Mouse (Mus musculus) lung, embryonic 16.5 days (tissue): ENCODE results near the gene Mllt10. TPM values are rescaled to one million over a fixed set of nuclear protein-coding genes. Genes with fewer than 3 reads are reported as not detected.

Source experiments
- ATAC-seq: fragments of 200-750 bp; cut with Nextera tagmentation; 2 replicates; pipeline ENCODE4 v1.8.0; 2017; ENCODE audit warnings: low read depth, mild to moderate bottlenecking, moderate library complexity
- H3K27ac ChIP-seq: fragments of 300-500 bp; sonication (generic); 2 replicates; pipeline ENCODE4 v1.5.1; 2014; ENCODE audit warnings: mild to moderate bottlenecking, control low read depth, low read length
- H3K27me3 ChIP-seq: fragments of 300-500 bp; sonication (generic); 2 replicates; pipeline ENCODE4 v1.6.1; 2014; ENCODE audit warnings: low read depth, low read length, mixed read lengths; ENCODE audit not compliant: control insufficient read depth, insufficient read depth
- H3K36me3 ChIP-seq: fragments of 300-500 bp; sonication (generic); 2 replicates; pipeline ENCODE4 v1.6.1; 2014; ENCODE audit warnings: low read length; ENCODE audit not compliant: control insufficient read depth, insufficient read depth
- H3K4me1 ChIP-seq: fragments of 300-500 bp; sonication (generic); replicated peaks from 2 replicates; pipeline ENCODE4 v1.6.1; 2014; ENCODE audit warnings: low read length, mixed read lengths; ENCODE audit not compliant: control insufficient read depth, insufficient read depth
- H3K4me2 ChIP-seq: fragments of 300-500 bp; sonication (generic); 2 replicates; pipeline ENCODE4 v1.6.1; 2014; ENCODE audit warnings: low read depth, low read length, control low read depth
- H3K4me3 ChIP-seq: fragments of 300-500 bp; sonication (generic); 2 replicates; pipeline ENCODE4 v1.5.1; 2014; ENCODE audit warnings: mild to moderate bottlenecking, low read length, control low read depth
- H3K9ac ChIP-seq: fragments of 300-500 bp; sonication (generic); 2 replicates; pipeline ENCODE4 v1.6.1; 2014; ENCODE audit warnings: low read length, control low read depth
- H3K9me3 ChIP-seq: fragments of 300-500 bp; sonication (generic); 2 replicates; pipeline ENCODE4 v1.6.1; 2016; ENCODE audit warnings: low read length; ENCODE audit not compliant: control insufficient read depth
- WGBS: fragments of 180-500 bp; shearing (Covaris S2); extraction: QIAGEN DNeasy Blood & Tissue Kit; methylation state at CpG from one replicate; pipeline ENCODE4 v1.1.7; 2014; 5-methylcytosine and 5-hydroxymethylcytosine counted together
- polyA plus RNA-seq: library from polyadenylated mRNA; unstranded; fragments of >200 nt; fragmentation: Nextera tagmentation; extraction: Ambion mirVana; gene quantifications from 2 replicates; pipeline ENCODE4 v1.2.1, GENCODE M21; 2015

The Mllt10 gene
- polyA plus RNA-seq, 1 experiment from 2014 or later, result 56.1 TPM

- Histone ChIP-seq H3K9ac (peak overlapping the region; percentile 96), H3K36me3 (no peaks in the 10 kb centered on the region), H3K27ac (peak overlapping the region; percentile 98), H3K27me3 (no peaks in the 10 kb centered on the region), H3K4me2 (peak overlapping the region; percentile 76), H3K4me3 (peak overlapping the region; percentile 68), H3K9me3 (no peaks in the 10 kb centered on the region), H3K4me1 (peaks cover 14% of the 10 kb centered on the region)
- peak; percentile 97 for ATAC-seq
- 0% methylated on average over 35 of the region's 50 CpGs for WGBS
Observed at GRCm38 (mm10) chr2:18056786-18057255, 1.8 kb downstream of the Mllt10 start.

GRCm38 (mm10) chr2:18057336-18058145 is 2.5 kb downstream of the Mllt10 start:
- H3K27me3 ChIP-seq, result no peaks in the 10 kb centered on the region
- peak overlapping the region; percentile 96 for H3K9ac ChIP-seq
- peak overlapping the region; percentile 68 for H3K4me3 ChIP-seq
- H3K4me2 ChIP-seq, result peak overlapping the region; percentile 76
- H3K27ac ChIP-seq, result peak overlapping the region; percentile 98
- no peak for ATAC-seq
- H3K4me1 ChIP-seq, result peaks cover 14% of the 10 kb centered on the region
- H3K36me3 ChIP-seq, result no peaks in the 10 kb centered on the region
- under 1% methylated on average over 48 of the region's 48 CpGs for WGBS
- no peaks in the 10 kb centered on the region for H3K9me3 ChIP-seq

- no peaks in the 10 kb centered on the region for H3K9me3 ChIP-seq
- peak overlapping the region; percentile 68 for H3K4me3 ChIP-seq
- H3K4me2 ChIP-seq, result peak overlapping the region; percentile 76
- H3K4me1 ChIP-seq, result peaks cover 14% of the 10 kb centered on the region
- no peaks in the 10 kb centered on the region for H3K36me3 ChIP-seq
- no peak for ATAC-seq
- H3K27me3 ChIP-seq, result no peaks in the 10 kb centered on the region
- peak overlapping the region; percentile 96 for H3K9ac ChIP-seq
- WGBS, result 26% methylated on average over 9 of the region's 9 CpGs
- peak overlapping the region; percentile 98 for H3K27ac ChIP-seq
Observed at GRCm38 (mm10) chr2:18058146-18058708, 3.2 kb downstream of the Mllt10 start.

- Histone ChIP-seq H3K4me1 (peaks cover 12% of the 10 kb centered on the region), H3K4me2 (no peak overlapping the region), H3K9ac (no peak overlapping the region), H3K27ac (no peak overlapping the region), H3K9me3 (no peaks in the 10 kb centered on the region), H3K36me3 (no peaks in the 10 kb centered on the region), H3K4me3 (no peak overlapping the region), H3K27me3 (no peaks in the 10 kb centered on the region)
- WGBS, result 43% methylated on average over 2 of the region's 2 CpGs
- no peak for ATAC-seq
Observed at GRCm38 (mm10) chr2:18059063-18059462, 4.0 kb downstream of the Mllt10 start.

- WGBS, result 90% methylated on average over 1 of the region's 1 CpGs
- ATAC-seq, result no peak
Observed at GRCm38 (mm10) chr2:18059891-18060290, 4.9 kb downstream of the Mllt10 start.

GRCm38 (mm10) chr2:18060396-18060795 is 5.4 kb downstream of the Mllt10 start:
- no peaks in the 10 kb centered on the region for H3K36me3 ChIP-seq
- H3K9ac ChIP-seq, result no peak overlapping the region
- H3K27ac ChIP-seq, result no peak overlapping the region
- no peaks in the 10 kb centered on the region for H3K9me3 ChIP-seq
- H3K27me3 ChIP-seq, result no peaks in the 10 kb centered on the region
- peaks cover 9% of the 10 kb centered on the region for H3K4me1 ChIP-seq
- 92% methylated on average over 1 of the region's 1 CpGs for WGBS
- no peak overlapping the region for H3K4me3 ChIP-seq
- ATAC-seq, result no peak
- H3K4me2 ChIP-seq, result no peak overlapping the region

More at GRCm38 (mm10) chr2:18059891-18060290, 4.9 kb downstream of the Mllt10 start:
- no peaks in the 10 kb centered on the region for H3K27me3 ChIP-seq
- no peak overlapping the region for H3K9ac ChIP-seq
- H3K4me2 ChIP-seq, result no peak overlapping the region
- H3K9me3 ChIP-seq, result no peaks in the 10 kb centered on the region
- H3K27ac ChIP-seq, result no peak overlapping the region
- H3K4me1 ChIP-seq, result peaks cover 9% of the 10 kb centered on the region
- H3K4me3 ChIP-seq, result no peak overlapping the region
- H3K36me3 ChIP-seq, result no peaks in the 10 kb centered on the region

- Histone ChIP-seq H3K4me3 (peak overlapping the region; percentile 76), H3K9ac (peak overlapping the region; percentile 94), H3K27ac (peak overlapping the region; percentile 99), H3K9me3 (no peaks in the 10 kb centered on the region), H3K36me3 (peaks cover 6% of the 10 kb centered on the region), H3K4me2 (peak overlapping the region; percentile 57), H3K27me3 (no peaks in the 10 kb centered on the region), H3K4me1 (peaks cover 15% of the 10 kb centered on the region)
- ATAC-seq, result peak; percentile 42
- WGBS, result under 1% methylated on average over 18 of the region's 18 CpGs
Observed at GRCm38 (mm10) chr2:18063763-18064251, 8.8 kb downstream of the Mllt10 start.

GRCm38 (mm10) chr2:18064356-18064858 is 9.4 kb downstream of the Mllt10 start:
- H3K4me2 ChIP-seq, result peak overlapping the region; percentile 86
- H3K9me3 ChIP-seq, result no peaks in the 10 kb centered on the region
- peak overlapping the region; percentile 76 for H3K4me3 ChIP-seq
- H3K36me3 ChIP-seq, result peaks cover 6% of the 10 kb centered on the region
- H3K4me1 ChIP-seq, result peaks cover 11% of the 10 kb centered on the region
- H3K9ac ChIP-seq, result peak overlapping the region; percentile 94
- 0% methylated on average over 26 of the region's 58 CpGs for WGBS
- H3K27me3 ChIP-seq, result no peaks in the 10 kb centered on the region
- peak; percentile 96 for ATAC-seq
- peak overlapping the region; percentile 99 for H3K27ac ChIP-seq
